Mouse (Mus musculus) activated CD4-positive, CD25-positive, alpha-beta regulatory T cell, adult 4 months (primary cell): ENCODE measurements around the gene Spin2f. TPM values are rescaled to one million over a fixed set of nuclear protein-coding genes. Genes with fewer than 3 reads are reported as not detected.
"Not testable (repeated sequence)": the region's sequence is repeated elsewhere in the genome, so short reads cannot be mapped to it uniquely, and the experiment has no call there.

ENCODE experiments used
- ATAC-seq: one replicate; pipeline ENCODE4 v1.8.0; 2017
- polyA plus RNA-seq, 2 experiments: library from polyadenylated mRNA; unstranded; fragments of 100-300 nt; shearing (Covaris generic); gene quantifications; one replicate each; pipeline ENCODE4 v1.2.1; 2017

Spin2f gene
- not detected for polyA plus RNA-seq

- not testable (repeated sequence) for ATAC-seq
Observed at GRCm38 (mm10) chrX:31253594-31253993, at the start of gene Spin2f. Gene Spin2f (plus strand): TSS chrX:31253894.

- ATAC-seq: not testable (repeated sequence)
Observed at GRCm38 (mm10) chrX:31212136-31212535, 41.6 kb upstream of the Spin2f start.

- ATAC-seq: not testable (repeated sequence)
Observed at GRCm38 (mm10) chrX:31223536-31223935, 30.2 kb upstream of the Spin2f start.

GRCm38 (mm10) chrX:31235088-31235487 lies 18.6 kb upstream of the Spin2f start:
- ATAC-seq: not testable (repeated sequence)

- ATAC-seq: not testable (repeated sequence)
Observed at GRCm38 (mm10) chrX:31241754-31242153, 11.9 kb upstream of the Spin2f start.

Other genes starting within 250 kb of the Spin2f start
- gene Btbd35f29, start 136.2 kb upstream of the Spin2f start, polyA plus RNA-seq: not detected
- not detected for gene Btbd35f26, start 82.6 kb downstream of the Spin2f start, polyA plus RNA-seq
- not detected for gene Btbd35f19, start 130.0 kb downstream of the Spin2f start, polyA plus RNA-seq